Mouse (Mus musculus) lung, postnatal 0 days (tissue): ENCODE results near the gene Lysmd2. TPM values are rescaled to one million over a fixed set of nuclear protein-coding genes. Genes with fewer than 3 reads are reported as not detected.

Experiments
- ATAC-seq: fragments of 200-750 bp; cut with Nextera tagmentation; 2 replicates; pipeline ENCODE4 v1.8.0; 2017; ENCODE audit warnings: moderate library complexity
- DNase-seq: peaks from one replicate; pipeline ENCODE4 v3.0.0-alpha.2; 2016; ENCODE audit warnings: low spot score
- H3K27ac ChIP-seq: fragments of 300-500 bp; sonication (generic); 2 replicates; pipeline ENCODE4 v1.5.1; 2014; ENCODE audit warnings: antibody characterized with exemption, mild to moderate bottlenecking, low read length, mixed read lengths
- H3K27me3 ChIP-seq: fragments of 300-500 bp; sonication (generic); replicated peaks from 2 replicates; pipeline ENCODE4 v1.6.1; 2014; ENCODE audit warnings: low read length, mixed read lengths; ENCODE audit not compliant: insufficient read depth
- H3K36me3 ChIP-seq: fragments of 300-500 bp; sonication (generic); 2 replicates; pipeline ENCODE4 v1.6.1; 2014; ENCODE audit warnings: low read length, mixed read lengths; ENCODE audit not compliant: insufficient read depth
- H3K4me1 ChIP-seq: fragments of 300-500 bp; sonication (generic); 2 replicates; pipeline ENCODE4 v1.6.1; 2014; ENCODE audit warnings: antibody characterized with exemption, low read depth, low read length, mixed read lengths; ENCODE audit not compliant: insufficient read depth
- H3K4me2 ChIP-seq: fragments of 300-500 bp; sonication (generic); replicated peaks from 2 replicates; pipeline ENCODE4 v1.6.1; 2014; ENCODE audit warnings: low read depth, mild to moderate bottlenecking, low read length, moderate library complexity, mixed read lengths
- H3K4me3 ChIP-seq: fragments of 300-500 bp; sonication (generic); 2 replicates; pipeline ENCODE4 v1.5.1; 2014; ENCODE audit warnings: low read depth, low read length
- H3K9ac ChIP-seq: fragments of 300-500 bp; sonication (generic); replicated peaks from 2 replicates; pipeline ENCODE4 v1.6.1; 2014; ENCODE audit warnings: low read depth, mild to moderate bottlenecking
- H3K9me3 ChIP-seq: fragments of 300-500 bp; sonication (generic); 2 replicates; pipeline ENCODE4 v1.6.1; 2016; ENCODE audit warnings: low read length, mixed read lengths
- CTCF ChIP-seq: IDR thresholded peaks from 2 replicates; pipeline ENCODE4 v1.5.1; 2016; ENCODE audit warnings: antibody characterized with exemption, mild to moderate bottlenecking
- EP300 ChIP-seq: IDR thresholded peaks from 2 replicates; pipeline ENCODE4 v1.6.1; 2016; ENCODE audit warnings: antibody characterized with exemption, mild to moderate bottlenecking, control low read depth
- WGBS: fragments of 180-500 bp; shearing (Covaris S2); extraction: QIAGEN DNeasy Blood & Tissue Kit; methylation state at CpG from one replicate; pipeline ENCODE4 v1.1.7; 2014; 5-methylcytosine and 5-hydroxymethylcytosine counted together
- polyA plus RNA-seq: library from polyadenylated mRNA; unstranded; fragments of >200 nt; fragmentation: Nextera tagmentation; extraction: Ambion mirVana; gene quantifications from 2 replicates; pipeline ENCODE4 v1.2.1, GENCODE M21; 2015

The Lysmd2 gene
- 26.1 and 29.9 TPM in 2 replicates for polyA plus RNA-seq

DNA sequence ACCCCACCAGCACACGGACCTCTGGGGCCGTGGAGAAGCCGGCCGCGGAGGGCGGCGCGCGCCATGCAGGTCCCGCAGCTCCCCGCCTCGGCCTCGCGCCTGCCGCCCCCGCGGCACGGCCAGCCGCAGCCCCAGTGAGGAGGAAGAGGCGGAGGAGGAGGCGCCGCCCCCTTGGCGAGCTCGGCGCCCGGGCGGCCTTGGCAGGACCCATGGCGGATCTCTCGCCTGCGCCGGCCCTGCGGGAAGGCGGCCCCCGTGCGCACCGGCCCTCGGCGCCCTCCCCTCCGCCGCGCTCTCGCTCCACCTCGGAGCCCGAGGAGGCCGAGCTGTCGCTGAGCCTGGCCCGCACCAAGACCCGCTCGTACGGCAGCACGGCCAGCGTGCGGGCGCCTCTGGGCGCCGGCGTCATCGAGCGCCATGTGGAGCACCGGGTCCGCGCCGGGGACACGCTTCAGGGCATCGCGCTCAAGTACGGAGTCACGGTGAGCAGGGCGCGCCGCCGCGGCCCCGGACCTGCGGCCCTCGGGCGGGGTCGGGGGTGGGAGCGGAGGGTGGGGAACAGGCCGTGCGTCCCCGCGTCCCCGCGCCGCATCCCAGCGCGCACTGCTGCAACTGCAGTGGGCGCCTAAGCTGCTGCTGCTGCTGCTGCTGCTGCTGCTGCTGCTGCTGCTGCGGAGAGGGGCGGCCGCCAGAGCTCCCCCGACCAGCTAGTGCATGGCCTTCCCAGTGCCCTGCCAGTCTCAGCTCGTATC lies at the start of gene Lysmd2:
TSS of gene Lysmd2 (plus strand) at position 186 of the 752 bp plus-strand sequence.
- ATAC-seq = peak; percentile 90
- Histone ChIP-seq H3K4me1 (peaks cover 7% of the 10 kb centered on the region; the same call in 1 of the 2 replicates), H3K27ac (peak within 1 kb of the TSS; percentile 66; the same call in 1 of the 2 replicates), H3K9ac (peak within 1 kb of the TSS; percentile 65), H3K36me3 (no peaks in the 10 kb centered on the region), H3K4me3 (peak within 1 kb of the TSS; percentile 70), H3K9me3 (no peaks in the 10 kb centered on the region), H3K27me3 (no peaks in the 10 kb centered on the region), H3K4me2 (peak within 1 kb of the TSS; percentile 95)
- DNase-seq = peak; percentile 59
- no peak for TF ChIP-seq EP300
- no peak for TF ChIP-seq CTCF
- 1% methylated on average over 51 of the region's 94 CpGs for WGBS

DNA sequence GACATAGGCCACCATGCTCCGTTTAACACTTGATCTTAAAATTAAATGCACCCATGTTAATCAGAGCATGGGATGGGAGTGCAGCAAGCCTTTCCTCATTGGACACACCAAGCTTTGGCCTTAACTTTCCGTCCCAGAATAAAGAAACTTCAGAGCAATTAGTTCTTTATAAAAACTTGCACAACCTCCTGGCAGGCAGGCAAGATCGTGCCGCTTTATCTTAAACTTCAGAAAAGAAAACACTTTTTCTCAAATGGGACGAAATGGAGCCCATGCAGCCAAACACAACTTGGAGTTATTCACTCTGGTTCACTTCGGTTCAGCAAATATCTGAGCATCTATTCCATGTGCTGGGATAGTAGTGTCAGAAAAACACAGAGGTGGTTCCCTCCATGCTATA lies 46.2 kb upstream of the Lysmd2 start:
- H3K36me3 ChIP-seq = no peaks in the 10 kb centered on the region
- no peak for ATAC-seq
- peak; percentile 40 for DNase-seq
- no peak for TF ChIP-seq CTCF
- no peak for TF ChIP-seq EP300
- H3K9ac ChIP-seq = no peak overlapping the region
- no peak overlapping the region for H3K4me2 ChIP-seq
- 47% methylated on average over 6 of the region's 6 CpGs for WGBS
- H3K4me3 ChIP-seq = no peak overlapping the region
- H3K9me3 ChIP-seq = no peaks in the 10 kb centered on the region
- no peak overlapping the region for H3K27ac ChIP-seq
- H3K4me1 ChIP-seq = no peaks in the 10 kb centered on the region; the same call in 1 of the 2 replicates
- H3K27me3 ChIP-seq = no peaks in the 10 kb centered on the region

- Histone ChIP-seq H3K27ac (no peak overlapping the region), H3K9me3 (no peaks in the 10 kb centered on the region), H3K27me3 (no peaks in the 10 kb centered on the region), H3K4me2 (no peak overlapping the region; the same call in 1 of the 2 replicates), H3K36me3 (no peaks in the 10 kb centered on the region), H3K4me3 (no peak overlapping the region), H3K9ac (no peak overlapping the region), H3K4me1 (no peaks in the 10 kb centered on the region; the same call in 1 of the 2 replicates)
- WGBS = 34% methylated on average over 7 of the region's 7 CpGs
- DNase-seq (peak; percentile 82), ATAC-seq (peak; percentile 80)
- TF ChIP-seq CTCF (peak; percentile 79), EP300 (peak; percentile 44; the same call in 1 of the 2 replicates)
Observed at GRCm38 (mm10) chr9:75581694-75582350, 43.7 kb upstream of the Lysmd2 start.

DNA sequence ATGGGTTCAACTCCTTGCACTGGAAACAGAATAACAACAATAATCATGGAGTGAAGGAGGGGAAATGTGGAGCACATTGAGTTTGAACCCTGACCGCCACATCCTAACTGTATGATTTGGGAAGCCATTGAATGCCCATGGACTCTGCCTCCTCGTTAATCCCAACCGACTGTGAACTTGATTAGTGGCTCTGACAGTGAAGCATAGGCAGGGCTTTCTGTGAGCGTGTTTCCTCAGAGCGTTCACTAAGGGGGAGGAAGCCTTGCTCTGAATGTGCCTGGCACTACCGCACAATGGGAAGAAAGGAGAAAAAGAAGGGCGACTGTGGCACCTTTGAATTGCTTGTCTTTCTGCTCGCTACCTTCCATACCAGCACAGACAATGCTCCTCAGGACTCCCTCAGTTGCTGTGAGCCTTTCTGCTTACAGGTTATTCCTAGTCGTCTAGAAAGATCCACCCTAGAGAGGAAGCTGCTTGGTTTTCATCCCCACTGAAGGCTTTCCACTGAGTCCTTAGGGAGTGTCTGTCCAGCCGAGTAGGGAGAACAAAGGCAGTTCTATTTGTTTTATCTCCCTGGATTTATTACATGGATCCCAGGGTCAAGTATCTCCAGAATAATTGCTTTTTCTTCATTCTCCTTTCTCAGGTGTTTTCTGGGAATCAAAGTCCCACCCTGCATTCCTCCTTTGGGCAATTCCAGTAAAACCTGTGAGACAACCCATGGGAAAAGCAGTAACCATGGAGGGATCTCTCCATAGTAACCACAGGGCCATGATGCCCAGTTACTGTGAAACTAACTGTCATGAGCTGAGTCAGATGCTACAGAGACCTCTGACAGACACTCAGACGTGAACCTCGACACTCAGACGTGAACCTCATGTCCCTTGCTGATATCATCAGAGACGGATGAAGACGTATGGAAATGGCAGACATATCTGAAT lies 35.4 kb upstream of the Lysmd2 start:
- H3K9ac ChIP-seq = no peak overlapping the region
- no peak overlapping the region for H3K4me3 ChIP-seq
- H3K27me3 ChIP-seq = no peaks in the 10 kb centered on the region
- H3K4me2 ChIP-seq = no peak overlapping the region
- 79% methylated on average over 15 of the region's 15 CpGs for WGBS
- H3K36me3 ChIP-seq = no peaks in the 10 kb centered on the region
- DNase-seq = no peak
- TF ChIP-seq EP300 (no peak), CTCF (no peak)
- H3K4me1 ChIP-seq = no peaks in the 10 kb centered on the region
- ATAC-seq = no peak
- no peaks in the 10 kb centered on the region for H3K9me3 ChIP-seq
- no peak overlapping the region for H3K27ac ChIP-seq

- ATAC-seq (no peak), DNase-seq (no peak)
- Histone ChIP-seq H3K4me2 (no peak overlapping the region), H3K9me3 (no peaks in the 10 kb centered on the region), H3K4me3 (no peak overlapping the region), H3K27ac (no peak overlapping the region), H3K9ac (no peak overlapping the region), H3K27me3 (no peaks in the 10 kb centered on the region), H3K36me3 (no peaks in the 10 kb centered on the region), H3K4me1 (no peaks in the 10 kb centered on the region)
- WGBS = 86% methylated on average over 5 of the region's 5 CpGs
- no peak for TF ChIP-seq EP300
Observed at GRCm38 (mm10) chr9:75593481-75593880, 32.1 kb upstream of the Lysmd2 start.
